Mouse (Mus musculus) left cerebral cortex, adult 8-10 months (tissue): ENCODE data around the gene Casp9. TPM values are rescaled to one million over a fixed set of nuclear protein-coding genes. Genes with fewer than 3 reads are reported as not detected.
"Not testable (repeated sequence)": the region's sequence is repeated elsewhere in the genome, so short reads cannot be mapped to it uniquely, and the experiment has no call there.

ENCODE experiments used
- DNase-seq, 2 experiments: peaks; one replicate each; pipeline ENCODE4 v3.0.0; 2022; ENCODE audit warnings: low spot score in 2 of 2
- total RNA-seq, 4 experiments: library from RNA; stranded (reverse); gene quantifications; 2 replicates each; pipeline ENCODE4 v1.2.4; 2022

The Casp9 gene
- total RNA-seq: 10 to 100 TPM; 23.3 to 30.5 (median 25.5) TPM

- peak; percentile 92 to 93 for DNase-seq
Observed at GRCm38 (mm10) chr4:141793282-141794151, at the start of gene Casp9. Gene Casp9, plus strand, starts transcription at chr4:141793612.

GRCm38 (mm10) chr4:141746578-141747346, 46.6 kb upstream of the Casp9 start, which contains the start of gene Agmat:
Gene Agmat, plus strand, starts transcription at chr4:141746672.
- no peak for DNase-seq

- no peak for DNase-seq
Observed at GRCm38 (mm10) chr4:141749557-141749956, 43.9 kb upstream of the Casp9 start.

GRCm38 (mm10) chr4:141750826-141751225, 42.6 kb upstream of the Casp9 start:
- no peak for DNase-seq

GRCm38 (mm10) chr4:141751419-141752075, 41.9 kb upstream of the Casp9 start:
- DNase-seq: no peak

- DNase-seq: no peak
Observed at GRCm38 (mm10) chr4:141752076-141752421, 41.4 kb upstream of the Casp9 start.

GRCm38 (mm10) chr4:141755375-141755930, 38.0 kb upstream of the Casp9 start:
- DNase-seq: no peak

- no peak for DNase-seq
Observed at GRCm38 (mm10) chr4:141757124-141757523, 36.3 kb upstream of the Casp9 start.

- no peak for DNase-seq
Observed at GRCm38 (mm10) chr4:141758874-141759542, 34.4 kb upstream of the Casp9 start.

- DNase-seq: no peak
Observed at GRCm38 (mm10) chr4:141760942-141761341, 32.5 kb upstream of the Casp9 start.

- DNase-seq: no peak
Observed at GRCm38 (mm10) chr4:141762102-141762598, 31.3 kb upstream of the Casp9 start.

GRCm38 (mm10) chr4:141763476-141763875, 29.9 kb upstream of the Casp9 start:
- DNase-seq: no peak

GRCm38 (mm10) chr4:141765008-141765407, 28.4 kb upstream of the Casp9 start:
- DNase-seq: no peak

GRCm38 (mm10) chr4:141766316-141766667, 27.1 kb upstream of the Casp9 start:
- DNase-seq: no peak

- DNase-seq: no peak
Observed at GRCm38 (mm10) chr4:141766668-141767352, 26.6 kb upstream of the Casp9 start.

GRCm38 (mm10) chr4:141767353-141768036, 25.9 kb upstream of the Casp9 start:
- DNase-seq: no peak

GRCm38 (mm10) chr4:141769501-141770160, 23.8 kb upstream of the Casp9 start:
- DNase-seq: no peak

GRCm38 (mm10) chr4:141771823-141772222, 21.6 kb upstream of the Casp9 start:
- no peak for DNase-seq

- not testable (repeated sequence) for DNase-seq
Observed at GRCm38 (mm10) chr4:141773019-141773418, 20.4 kb upstream of the Casp9 start.
